Mouse (Mus musculus): ENCODE data around the gene Olfr1370.

DNA sequence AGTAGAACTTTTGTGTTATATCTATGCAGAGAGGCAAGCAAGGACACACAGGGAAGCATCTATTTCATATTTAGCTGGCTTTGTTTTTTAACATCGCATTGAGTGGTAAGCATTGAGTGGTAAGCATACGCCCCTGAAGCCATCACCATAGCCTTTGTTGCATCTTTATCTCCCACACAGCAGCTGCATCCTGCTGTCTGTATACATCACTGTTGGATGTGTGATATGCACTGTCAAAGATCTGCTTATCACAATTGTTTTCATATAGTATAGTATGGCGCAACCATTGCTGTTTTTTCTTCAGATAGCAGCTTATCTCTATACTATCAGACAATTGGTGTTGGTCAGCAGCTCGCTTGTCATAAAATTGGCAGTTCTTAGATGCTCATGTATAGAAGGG is 39.4 kb upstream of the Olfr1370 start:
- TF ChIP-seq POLR2A (IDR thresholded peaks at IDR 0.05; ENCODE audit: low read depth, low read length): no peak
- TF ChIP-seq CTCF (conservative IDR thresholded peaks at IDR 0.05; ENCODE audit: insufficient read depth, insufficient read length, low read depth, low read length): no peak
